Mouse (Mus musculus): ENCODE measurements at regions not wholly inside any gene's neighbourhood (a gene's known extent, or its start where the extent isn't known, plus 50 kb on each side); places are given as distances from the start of the nearest gene placed in this dataset.

- no peak for TF ChIP-seq HCFC1 (IDR thresholded peaks at IDR 0.05; ENCODE audit: borderline replicate concordance, insufficient read depth, low read length)
- no peak for TF ChIP-seq ZC3H11A (IDR thresholded peaks at IDR 0.05; ENCODE audit: borderline replicate concordance, low read depth, low read length)
Observed at GRCm38 (mm10) chr6:140348578-140348977, 75.3 kb upstream of the Plekha5 start.
